Mouse (Mus musculus): ENCODE results near the gene Cept1.

DNA sequence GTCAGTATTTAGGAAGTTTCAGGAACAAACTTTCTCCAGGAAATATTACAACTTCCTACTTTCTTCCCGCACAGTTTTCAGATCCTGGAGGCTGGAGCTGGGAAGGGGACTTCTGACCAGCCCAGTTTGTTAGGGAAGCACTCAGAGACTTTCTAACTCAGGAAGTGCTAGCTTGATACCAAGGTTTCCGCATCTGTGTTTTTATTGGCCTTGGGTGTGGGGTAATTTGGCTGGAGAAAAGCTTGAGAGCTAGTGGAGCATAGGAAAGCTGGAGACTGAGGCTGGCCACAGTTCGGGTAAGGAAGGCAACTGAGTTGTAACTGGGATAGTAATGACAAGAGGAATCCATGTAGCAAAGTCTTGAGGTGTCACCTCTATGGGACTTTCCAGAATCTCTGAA lies 53.7 kb downstream of the Cept1 start:
- no peak for TF ChIP-seq EP300 (IDR thresholded peaks at IDR 0.05; ENCODE audit: low read depth)
- TF ChIP-seq CTCF (IDR thresholded peaks at IDR 0.05; ENCODE audit: low read depth) = no peak

Measured in liver, embryonic 14.5 days (tissue).